Mouse (Mus musculus) small intestine, adult 2 months (tissue): ENCODE measurements around the gene Rab1b.

Experiments used
- CTCF ChIP-seq: fragments of 200-500 bp; IDR thresholded peaks from 2 replicates; pipeline ENCODE4 v1.5.1; 2012; ENCODE audit warnings: low read depth, mild to moderate bottlenecking, control low read depth, inconsistent platforms, low read length, moderate library complexity, mixed read lengths; ENCODE audit not compliant: insufficient replicate concordance, insufficient read length; ENCODE audit errors: extremely low read depth
- POLR2A ChIP-seq: fragments of 200-500 bp; IDR thresholded peaks from 2 replicates; pipeline ENCODE4 v1.6.1; 2012; ENCODE audit warnings: low read depth, mild to moderate bottlenecking, control low read depth, inconsistent platforms, low read length, moderate library complexity

GRCm38 (mm10) chr19:5089324-5089723, 17.5 kb downstream of the Rab1b start:
- no peak for TF ChIP-seq POLR2A
- TF ChIP-seq CTCF: no peak
